Mouse (Mus musculus): ENCODE data around the gene Zscan22.

DNA sequence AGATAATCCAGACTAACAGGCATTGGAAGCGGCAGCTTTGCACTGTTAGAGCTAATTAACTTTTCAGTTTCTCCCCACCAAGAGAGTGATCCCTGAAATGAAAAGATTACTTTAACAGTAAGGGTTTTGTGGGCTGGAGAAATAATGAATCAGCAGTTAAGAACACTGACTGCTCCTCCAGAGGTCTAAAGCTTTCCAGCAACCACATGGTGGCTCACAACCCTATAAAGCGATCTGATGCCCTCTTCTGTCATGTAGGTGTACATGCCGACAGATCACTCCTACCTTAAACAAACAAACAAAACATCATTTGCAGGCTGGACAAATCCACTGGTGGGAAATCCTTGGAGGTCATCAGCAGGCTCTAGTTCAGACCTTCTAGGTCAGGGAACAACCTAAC lies 57.3 kb downstream of the Zscan22 start:
- TF ChIP-seq GATA1 (IDR thresholded peaks at IDR 0.05; ENCODE audit: borderline replicate concordance, low read length) (no peak), TAL1 (conservative IDR thresholded peaks at IDR 0.05; ENCODE audit: low read depth, low read length) (no peak), CTCF (IDR thresholded peaks at IDR 0.05; ENCODE audit: low read depth, low read length) (no peak), GATA2 (IDR thresholded peaks at IDR 0.05; ENCODE audit: borderline replicate concordance, low read depth, low read length) (no peak)
